Mouse (Mus musculus): ENCODE measurements around the gene Cd207.
A peak's percentile ranks its signal among the peaks of the same experiment; 100 is the strongest.

Gene Cd207

DNA sequence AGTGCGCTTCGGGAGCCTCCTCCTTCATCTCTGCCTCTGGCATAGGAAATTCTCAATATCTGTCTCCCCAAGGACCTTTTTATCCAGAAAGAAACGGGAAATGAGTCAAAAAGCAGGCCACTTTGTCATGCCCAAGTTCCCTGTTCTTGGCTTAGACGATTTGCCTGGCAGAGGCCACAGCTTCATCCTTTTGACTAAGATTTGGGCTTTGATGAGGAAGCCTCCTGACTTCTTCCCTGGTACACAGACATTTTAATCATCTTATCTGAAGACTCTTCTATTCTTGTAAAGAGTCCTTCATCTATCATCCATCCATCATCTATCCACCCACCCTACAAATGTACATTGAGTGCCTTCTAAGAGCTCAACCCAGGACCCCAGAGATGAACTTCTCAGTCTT lies at the start of gene Cd207:
Cd207 (minus strand) TSS at position 101 of the 400 bp plus-strand sequence.
- DNase-seq = no peak

DNA sequence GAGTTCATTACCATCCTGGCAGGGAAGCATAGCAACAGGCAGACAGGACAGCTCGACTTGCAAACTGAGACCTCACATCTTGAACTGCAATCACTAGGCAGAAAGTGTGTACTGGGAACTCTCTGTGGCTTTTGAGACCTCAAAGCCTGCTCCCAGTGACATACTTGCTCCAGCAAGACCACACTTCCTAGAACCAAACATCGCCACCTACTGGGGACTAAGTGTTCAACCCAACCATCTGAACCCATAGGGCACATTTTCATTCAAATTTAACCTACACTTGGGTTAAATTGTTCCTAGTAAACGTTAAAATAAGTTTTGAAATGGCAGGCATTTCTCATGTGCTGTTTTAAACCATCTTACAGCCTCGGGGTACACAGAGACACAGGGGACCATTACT lies 49.5 kb upstream of the Cd207 start:
- DNase-seq = no peak

DNA sequence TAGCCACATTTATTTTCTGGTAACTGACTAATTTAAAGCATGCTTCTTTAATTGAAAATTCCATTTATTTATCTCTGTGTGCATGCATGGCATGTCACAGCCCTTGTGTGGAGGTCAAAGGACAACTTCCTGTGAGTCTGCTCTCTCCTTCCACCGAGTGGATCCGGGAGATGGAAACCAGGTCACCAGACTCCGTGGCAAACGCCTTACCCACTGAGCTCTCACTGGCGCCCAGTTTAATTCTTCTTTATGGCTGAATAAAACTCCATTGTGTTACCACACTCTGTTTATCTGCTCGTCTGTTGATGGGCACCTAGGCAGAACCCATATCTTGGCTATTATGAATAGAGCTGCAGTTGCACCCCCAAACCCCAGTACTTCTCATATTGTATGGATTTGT lies 44.9 kb upstream of the Cd207 start:
- no peak for DNase-seq

DNA sequence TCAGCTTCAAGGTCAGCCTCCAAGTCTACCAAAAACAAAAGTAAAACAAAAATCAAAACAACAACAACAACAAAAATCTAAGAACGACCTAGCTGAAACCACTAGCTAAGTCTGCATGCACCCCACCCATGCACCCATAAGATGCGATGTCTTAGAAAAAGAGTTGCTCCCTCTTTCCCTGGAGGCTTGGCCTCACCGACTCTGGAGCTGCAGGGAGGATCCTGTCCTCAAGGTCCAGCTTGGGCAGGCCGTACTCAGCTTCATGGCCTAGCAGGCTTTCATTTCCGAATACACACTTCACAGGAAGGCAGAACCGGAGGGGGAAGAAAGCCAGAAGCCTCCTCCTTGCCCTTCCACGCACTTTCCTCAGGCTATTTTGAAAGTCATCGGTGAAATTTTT lies 39.4 kb upstream of the Cd207 start:
- peak in 1 of 2 experiments; percentile 35 for DNase-seq

DNA sequence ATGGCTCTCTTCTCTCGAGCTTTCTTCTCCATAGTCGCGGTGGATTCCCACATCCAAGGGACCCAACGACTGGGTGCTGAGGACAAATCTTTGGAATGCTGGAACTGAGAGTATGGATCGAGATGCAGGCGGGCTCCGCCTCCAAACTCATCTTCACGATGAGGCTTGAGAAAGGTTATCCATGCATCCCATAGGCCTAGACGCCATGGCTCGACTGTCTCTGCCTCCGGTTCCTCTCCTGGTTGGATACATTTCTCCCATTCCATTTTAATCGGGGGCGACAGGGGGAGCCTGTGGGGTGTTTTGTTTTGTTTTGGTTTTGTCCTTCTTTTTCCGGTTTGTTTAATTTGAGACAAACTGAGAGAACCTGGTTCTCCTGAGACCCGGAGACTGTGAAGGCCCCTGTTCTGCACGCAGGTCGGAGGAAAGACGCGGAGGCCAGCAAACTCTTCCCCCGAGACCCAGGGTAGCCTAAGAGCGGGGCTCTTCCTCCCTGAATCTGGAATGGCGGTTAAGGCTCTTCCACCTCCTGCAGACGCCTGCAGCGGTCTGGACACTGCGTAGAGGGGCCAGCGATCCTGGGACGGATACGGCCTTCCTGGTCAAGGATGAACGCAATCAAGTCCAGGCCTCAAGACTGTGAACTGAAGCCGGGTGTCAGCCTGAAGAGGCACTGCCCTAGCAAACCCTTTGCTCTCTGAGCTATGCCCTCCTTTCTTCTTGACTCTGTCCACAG lies 38.0 kb upstream of the Cd207 start:
- peak in 1 of 2 experiments; percentile 36 for DNase-seq

DNA sequence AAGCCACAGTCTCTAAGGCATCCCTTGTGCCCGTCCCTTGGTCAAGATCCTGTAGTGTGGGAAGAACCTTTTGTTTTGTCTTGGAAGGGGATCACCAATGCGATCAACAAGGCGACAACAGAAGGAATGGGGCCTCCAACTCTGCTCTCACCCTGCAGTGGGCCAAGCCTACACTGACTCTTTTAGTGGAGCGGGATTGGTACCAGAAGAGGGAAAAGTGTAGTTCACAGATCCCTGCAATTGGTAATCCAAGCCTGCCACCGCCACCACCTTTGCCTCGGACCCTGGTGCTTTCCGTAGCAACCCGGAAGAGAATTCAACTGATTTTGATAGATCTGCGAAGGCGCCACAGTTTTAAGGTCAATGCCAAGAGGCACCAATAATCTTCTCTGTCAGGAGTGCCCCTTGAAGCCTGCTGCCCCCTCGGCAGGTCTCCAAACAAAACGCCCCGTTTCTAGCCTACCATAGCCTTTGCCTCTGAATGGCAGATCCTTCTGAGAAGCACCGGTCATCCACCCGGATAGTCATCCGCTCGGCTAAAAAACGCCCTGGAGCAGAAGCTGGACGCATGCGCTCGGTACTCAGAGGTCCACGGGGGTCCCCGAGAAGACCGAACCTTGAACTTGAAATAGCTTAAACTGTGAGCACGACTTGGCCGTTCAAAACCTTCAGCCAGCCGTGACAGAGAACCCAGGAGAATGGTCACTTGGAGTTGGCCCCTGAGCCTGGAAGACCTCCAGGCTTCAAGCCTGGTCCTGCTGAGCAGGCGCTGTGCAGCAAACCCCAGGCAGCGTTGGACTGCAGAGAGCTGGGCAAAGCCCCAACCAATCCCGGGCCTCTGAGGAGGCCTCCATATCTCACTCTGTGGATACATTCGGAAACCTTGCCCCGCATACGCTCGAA lies 36.8 kb upstream of the Cd207 start:
- peak; percentile 44 to 54 for DNase-seq

DNA sequence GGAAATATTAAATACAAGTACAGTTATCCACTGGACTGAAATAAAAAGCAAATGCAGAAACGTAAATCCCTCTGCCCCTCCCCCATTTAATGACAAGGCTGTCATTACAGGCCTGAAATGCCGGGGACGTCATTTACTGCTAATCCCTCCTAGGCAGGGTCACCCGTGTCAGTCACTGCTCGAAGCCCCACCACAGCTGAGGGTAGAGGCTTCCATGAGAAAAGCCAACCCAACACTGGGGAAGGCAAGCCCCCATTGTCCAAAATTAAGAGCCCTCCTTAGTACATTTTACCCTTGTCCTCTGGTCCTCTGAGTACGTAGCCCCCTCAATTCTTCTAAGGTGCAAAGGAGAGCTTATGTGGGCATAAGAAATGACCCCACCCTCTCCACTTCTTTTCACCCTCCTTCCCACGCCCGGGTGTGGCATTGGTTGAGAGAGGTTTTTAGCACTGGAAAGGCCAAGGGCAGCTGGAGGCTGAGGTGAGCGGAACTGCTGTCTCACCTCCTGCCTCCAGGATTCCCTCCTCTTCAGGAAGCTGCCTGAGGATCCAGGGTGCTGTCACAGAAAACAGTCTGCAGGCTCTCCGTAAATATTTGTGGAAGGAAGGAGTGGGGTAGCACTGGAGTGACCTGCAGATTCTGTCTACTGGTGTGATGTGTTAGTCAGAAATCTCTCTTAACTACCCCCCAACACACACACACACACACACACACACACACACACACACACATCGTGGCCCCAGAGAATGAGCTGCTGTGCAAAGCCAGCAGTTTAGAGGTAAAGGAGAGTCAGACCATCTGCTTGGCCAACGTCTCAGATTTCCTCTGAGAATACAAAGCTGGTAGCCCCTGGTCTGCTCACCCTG lies 35.8 kb upstream of the Cd207 start:
- DNase-seq = no peak

DNA sequence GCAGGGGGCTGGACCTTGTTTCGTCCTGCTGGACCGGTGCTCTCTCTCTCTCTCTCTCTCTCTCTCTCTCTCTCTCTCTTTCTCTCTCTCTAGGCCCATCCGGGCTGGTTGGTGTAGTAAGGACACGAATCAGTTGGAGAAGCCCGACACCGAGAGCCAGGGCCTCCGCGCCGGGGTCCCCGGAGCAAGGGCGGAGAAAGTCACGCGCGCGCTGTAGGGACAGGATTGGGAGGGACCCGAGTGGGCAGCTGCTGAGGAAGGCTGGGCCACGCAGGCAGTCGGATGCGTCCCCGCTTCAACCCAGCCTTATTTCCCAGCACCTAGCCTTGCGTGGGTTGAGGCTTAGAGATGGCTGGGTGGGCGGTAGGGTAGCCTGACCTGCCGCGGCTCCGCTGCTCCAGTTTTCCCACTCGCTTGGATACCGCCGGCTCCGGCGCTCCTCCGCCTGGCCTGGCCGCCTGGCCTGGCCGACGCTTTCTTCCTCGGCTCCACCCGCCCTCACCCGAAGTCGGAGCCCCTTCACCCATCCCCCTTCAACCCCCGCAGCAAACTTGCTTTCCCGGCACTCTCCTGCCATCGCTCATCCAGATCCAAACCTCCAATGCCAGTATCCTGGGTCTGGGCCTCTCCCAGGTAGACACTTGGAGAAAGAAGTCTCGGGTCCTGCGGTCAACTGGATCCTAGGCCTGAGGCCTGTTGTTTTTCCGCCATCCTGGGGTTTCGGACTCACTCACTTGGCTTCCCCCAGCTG lies 34.2 kb upstream of the Cd207 start:
- peak in 1 of 2 experiments; percentile 18 for DNase-seq

DNA sequence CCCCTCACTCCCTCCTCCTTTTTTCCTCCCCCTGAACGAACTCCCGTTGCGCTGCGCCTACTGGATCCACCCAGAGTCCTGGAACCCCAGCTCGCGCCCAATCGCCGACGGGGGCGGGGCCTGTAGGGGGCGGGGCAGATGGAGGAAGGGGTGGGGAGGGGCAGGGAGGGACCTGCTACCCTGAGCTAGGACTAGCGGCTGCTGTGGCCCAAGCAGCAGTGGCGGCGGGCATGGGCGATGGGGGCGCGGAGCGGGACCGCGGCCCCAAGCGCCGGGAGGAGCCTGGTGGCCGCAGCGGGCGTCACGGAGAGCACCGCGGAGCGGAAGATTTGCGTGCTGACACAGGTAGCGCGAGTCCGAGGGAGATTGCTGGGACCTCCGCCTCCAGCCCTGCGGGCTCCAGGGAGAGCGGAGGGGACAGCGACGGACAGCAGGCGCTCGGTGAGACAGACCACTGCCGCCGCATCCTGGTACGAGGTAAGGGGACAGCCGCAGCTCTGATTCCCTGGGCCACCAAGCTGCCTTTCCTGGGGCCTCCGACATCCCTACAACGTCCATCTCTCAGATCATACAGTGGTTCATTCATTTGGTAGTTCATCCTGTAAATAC lies 33.5 kb upstream of the Cd207 start, which contains the start of gene Vax2:
Vax2 (plus strand) TSS at position 198 of the 609 bp plus-strand sequence.
- peak; percentile 84 to 88 for DNase-seq

DNA sequence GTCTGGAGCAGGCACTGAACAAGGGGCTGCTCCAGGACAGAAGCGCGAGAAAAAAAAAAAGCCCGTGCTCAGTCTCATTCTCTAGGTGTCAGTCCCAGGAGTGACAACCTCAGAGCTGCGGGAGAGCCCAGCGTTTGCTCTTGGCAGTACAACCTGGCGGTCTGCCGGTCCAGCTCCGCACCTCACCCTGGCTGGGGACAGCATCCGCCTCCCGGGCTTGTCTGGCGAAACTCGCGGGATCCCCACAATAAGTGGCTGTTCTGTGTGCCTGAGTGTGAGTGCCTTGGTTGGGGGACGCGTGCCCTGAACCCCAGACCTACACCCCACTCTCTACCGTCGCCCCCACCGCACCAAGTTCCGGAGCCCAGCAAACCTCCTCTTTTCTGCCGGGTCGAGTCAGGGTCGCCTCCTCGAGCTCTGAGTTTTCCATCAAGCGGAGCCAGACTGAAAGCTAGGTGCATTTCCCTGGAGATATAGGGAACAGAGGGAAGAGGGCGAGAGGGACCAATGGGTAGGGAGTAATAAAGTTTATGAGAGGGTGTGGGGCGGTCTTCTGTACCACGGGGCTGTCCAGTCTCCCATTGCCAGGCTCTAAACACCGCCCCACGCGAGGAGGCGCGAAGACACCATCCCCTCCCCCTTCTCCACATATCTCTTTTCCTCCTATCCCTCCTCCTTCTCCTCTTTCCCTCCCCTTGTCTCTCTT lies 32.9 kb upstream of the Cd207 start:
- DNase-seq = peak in 1 of 2 experiments; percentile 27

DNA sequence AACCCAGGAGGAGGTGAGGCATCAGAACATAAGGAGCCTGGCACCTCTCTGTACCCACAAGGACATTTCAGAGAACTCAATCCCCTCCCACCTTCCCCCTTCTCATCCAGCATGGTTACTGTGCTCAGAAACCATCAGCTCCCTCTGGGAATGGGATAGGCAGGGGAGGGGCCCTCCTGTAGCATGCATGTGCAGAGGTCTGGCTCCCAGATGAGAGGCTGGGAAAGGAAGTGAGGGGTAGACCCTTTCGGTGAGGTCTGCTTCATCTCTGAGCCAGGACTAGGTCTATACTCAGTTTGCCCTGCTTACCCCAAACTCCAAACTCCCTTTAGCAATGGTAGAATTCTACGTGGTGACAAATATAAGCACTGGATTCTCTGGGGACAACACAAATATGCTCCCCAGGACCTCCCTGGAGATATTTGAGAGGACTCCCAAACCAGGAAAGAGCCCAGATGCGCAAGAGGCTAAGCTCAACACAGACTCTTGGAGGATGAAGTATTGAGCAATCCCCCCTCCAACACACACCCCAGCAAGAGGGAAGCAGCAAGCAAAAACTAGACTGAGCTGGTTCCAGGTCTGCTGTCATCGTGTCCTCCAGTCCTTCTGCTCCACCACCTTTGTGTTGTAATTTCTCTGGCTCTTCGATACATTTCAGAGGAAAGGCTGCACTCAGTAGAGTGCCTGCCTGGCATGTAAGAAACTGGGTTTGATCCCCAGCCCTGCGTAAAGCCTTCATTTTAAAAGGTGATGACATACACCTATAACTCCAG lies 30.3 kb upstream of the Cd207 start:
- DNase-seq = no peak

DNA sequence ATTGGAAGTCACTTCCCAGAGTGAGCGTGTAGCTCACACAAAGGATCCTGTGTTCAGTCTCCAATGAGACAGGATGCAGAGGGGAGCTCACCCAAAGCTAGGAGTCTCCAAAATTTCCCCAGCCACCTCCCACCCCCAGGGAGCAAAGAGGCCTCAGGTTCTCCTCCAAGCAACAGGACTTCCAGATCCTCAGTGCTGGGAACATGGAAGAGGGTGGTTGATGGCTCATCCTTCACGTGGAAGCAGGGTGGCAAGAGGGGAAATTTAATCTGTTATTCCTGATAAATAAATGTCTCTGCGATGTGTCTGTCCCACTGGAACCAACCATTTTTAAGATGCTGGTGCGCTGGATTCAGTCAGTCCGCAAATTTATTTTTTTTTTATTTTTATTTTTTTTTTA lies 27.0 kb upstream of the Cd207 start:
- no peak for DNase-seq

DNA sequence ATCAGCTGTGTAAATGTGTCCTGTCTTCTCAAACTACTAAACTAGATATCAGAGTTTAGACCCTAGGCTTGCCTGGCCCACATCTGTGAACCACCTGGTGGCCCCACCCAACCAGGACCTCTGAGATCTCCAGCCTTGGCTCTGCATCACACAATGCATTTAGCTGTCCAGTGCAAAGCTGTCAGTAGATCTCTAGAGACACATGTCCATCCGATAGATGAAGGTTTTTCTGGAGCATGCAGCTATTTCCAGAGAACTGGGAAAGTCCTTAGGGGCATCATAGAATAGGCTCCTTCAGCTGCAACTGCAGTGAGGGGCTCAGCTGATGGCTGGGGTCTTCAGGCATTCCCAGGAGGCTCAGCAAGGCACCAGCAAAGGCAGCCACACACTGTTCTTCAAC lies 26.6 kb upstream of the Cd207 start:
- DNase-seq = no peak

DNA sequence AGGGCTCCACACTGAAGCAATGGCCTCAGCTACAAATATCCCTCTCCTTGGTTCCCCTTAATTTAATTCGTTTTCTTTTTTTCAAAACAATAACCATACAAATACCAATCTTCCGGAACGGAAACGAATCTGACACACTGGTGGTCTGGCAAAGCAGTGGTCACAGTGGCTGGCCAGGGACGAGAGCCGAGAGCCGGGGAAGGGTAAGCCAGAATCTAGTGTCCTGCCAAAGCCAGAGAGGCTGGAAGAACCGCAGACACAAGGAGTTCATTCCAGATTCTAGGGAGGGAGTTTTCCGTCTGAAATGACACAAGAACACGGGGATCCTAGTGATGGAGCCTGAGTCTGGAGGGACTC lies 26.0 kb upstream of the Cd207 start:
- DNase-seq = peak in 1 of 2 experiments; percentile 27

DNA sequence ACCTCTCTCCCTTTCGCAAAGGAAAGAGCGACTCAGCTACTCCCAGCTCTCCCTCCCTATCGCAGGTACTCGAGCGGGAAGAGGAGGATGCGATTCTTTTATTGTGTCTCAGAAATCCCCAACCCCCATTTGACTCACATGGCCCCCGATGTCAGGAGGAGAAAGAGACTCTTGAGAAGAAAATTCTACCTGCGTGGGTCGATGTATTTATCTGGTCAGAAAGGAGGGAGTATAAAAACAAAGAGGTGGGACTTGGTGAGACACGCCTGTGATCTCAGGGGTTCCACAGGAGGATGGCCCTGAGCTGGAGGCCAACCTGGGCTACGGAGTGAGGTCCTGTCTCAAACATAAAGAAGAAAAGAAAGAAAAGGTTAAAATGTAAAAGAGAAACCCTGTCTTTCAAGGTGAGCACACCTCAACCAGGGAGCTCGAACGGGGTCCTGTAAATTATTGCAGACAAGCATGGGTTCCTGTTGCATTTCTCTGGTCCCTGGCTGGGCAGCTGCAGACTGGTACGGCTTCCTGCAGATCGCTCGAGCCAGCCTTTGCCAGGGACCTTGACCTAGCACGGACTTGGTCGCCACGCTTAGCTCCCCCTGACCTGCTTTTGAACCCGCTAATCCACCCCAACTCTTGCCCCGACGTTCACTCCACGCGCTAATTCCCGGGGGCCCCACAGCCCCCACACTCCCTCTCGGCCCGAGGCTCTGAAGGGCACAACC lies 25.5 kb upstream of the Cd207 start:
- peak in 1 of 2 experiments; percentile 29 for DNase-seq

DNA sequence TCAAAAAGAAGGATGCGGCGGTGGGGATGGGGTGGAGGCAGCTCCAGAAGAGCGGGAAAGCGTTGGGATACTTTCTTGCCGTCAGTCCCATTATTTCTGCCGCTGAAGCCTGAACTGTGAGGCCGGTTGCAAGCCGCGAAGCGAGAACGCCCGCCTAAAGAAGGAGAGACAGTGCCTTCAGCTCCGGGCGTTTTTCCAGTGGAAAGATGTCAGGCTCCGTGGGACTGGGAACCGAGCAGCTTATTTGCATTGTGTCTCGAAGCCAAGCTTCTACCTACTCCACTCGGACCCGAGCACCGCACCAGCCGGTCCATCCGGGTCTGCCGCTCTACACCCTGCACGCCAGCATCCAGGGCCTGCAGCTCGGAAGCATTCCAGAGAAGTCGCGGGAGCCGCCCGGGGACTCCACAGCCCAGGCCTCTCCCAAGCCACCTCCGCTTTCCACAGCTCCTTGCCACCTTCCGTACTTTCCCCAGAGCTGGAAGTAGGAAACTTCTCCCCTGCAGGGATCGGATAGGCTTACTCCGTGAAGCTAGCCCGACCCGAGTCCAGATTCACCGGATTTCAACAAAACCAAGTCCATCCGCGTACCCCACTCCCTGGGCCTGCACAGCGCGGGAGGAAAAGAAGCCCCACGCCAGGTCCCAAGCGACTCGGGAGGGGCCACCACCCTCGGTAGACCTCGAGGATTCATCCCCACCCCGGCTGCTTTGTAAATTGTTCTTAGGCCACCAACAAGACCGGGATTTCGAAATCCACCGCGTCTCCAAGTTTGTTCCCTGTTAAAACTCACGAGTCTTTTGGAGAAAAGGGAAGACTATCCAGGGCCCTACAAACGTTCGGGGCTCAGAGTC lies 24.7 kb upstream of the Cd207 start:
- DNase-seq = peak; percentile 32 to 47

DNA sequence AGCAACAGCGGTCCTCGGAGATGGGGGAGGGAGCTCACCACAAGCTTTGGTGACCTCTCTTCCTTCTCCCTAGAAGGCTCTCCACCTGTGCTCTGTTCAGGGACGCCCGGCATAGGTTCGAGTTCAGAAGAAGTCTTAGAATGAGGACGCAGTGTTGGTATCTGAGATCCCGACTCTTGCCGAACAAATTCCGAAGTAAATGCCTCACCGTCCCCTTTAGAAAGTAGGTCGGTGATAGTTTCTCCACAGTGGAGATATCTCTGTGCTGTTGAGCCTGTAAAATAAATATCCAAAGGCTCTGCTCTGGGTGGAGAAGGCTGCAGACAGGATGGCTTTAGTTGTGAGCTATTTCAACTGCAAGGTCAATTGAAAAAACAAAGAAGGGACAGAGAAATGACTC lies 23.3 kb upstream of the Cd207 start:
- no peak for DNase-seq

DNA sequence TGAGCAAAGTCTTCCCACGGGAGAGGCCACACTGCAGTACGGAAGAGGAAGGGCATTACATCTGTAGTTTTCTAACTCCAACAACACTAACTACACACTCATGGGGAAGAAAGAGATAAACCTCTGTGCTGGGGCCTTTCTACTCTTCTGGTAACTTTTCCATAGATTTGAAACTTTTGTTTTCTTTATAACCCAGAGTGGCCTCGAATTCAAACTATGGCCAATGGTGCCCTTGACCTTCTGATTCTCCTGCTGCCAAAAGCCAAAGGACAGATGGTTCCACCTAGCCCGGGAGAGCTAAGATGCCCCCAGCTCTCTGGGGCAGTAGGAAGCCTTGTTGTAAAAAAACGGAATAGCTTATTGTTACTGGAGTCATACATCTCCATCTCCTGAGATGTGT lies 22.3 kb upstream of the Cd207 start:
- DNase-seq = no peak

DNA sequence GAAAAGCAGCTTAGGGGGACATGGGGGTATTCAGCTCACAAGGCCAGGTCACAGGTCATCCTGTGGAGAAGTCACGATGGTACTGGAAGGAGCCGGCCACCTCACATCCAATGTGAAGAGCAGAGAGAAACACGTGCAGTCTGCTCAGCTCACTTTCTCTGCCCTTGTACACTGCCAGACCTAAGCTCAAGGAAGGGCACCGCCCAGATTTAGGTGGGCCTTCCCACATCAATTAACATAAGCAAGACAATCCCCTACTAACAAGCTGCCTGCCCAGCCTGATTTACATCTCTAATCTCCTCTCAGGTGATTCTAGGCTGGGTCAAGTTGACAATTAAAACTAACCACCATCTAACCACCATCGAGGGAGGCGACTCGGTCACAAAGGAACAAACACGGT lies 20.3 kb upstream of the Cd207 start:
- DNase-seq = no peak
